Mouse (Mus musculus) spleen, embryonic (tissue): Measurements from ENCODE around the gene Nfu1.

Experiments
- CTCF ChIA-PET: fragments of 350-600 bp; sonication (Branson Sonifier 250); formaldehyde crosslinking; loops from one replicate; lab custom pipeline; 2022; lab: Charles Lee

Nfu1 gene

DNA sequence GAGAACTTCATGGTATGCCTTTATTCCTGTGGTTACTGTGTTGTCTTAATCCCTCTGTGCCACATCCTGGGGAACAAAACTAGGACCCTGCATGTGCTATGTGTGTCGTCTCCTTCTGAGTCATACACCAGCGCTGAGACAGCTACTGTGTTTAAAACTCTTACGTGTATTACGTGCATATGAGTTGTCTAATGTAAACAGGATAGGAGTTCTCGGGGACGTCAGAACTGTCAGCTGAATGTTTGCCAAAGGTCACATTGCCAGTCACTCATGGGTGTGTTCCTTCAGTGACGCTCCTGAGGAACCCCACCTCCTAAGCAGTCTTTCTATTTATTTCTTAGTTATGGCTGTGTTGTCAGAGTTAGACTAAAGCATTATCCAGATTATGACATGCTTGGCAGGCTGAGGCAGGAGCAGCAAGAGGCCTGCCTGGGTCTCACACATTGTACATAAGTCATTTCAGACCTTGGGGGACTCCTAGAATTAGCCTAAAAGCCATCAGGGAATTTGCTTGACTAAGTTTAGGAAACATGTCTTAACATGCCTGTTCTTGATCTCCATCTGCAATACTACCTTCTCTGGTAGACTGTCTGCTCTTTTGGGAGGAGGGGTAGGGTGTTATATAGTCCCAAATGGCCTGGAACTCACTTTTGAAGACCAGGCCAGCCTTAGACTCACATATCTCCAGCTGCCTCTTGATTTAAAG is 60.3 kb downstream of the Nfu1 start:
- CTCF ChIA-PET, result no interaction called here

DNA sequence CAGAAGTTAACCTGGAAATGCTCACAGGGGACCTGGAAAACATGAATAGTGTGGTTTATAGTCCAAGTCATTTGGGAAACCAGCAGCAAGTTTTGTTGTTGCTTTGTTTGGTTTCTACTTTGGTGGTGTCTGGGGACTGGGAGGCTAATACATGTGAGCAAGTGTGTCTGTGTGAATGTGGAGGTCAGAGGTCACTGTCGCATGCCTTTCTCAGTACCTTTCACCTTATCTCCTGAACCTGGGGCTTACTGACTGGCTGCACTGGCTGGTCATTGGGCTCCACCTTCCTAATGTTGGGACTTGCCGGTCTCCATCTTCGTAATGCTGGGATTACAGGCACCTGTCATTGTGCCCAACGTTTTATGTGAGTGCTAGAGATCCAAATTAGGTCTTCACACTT is 61.6 kb downstream of the Nfu1 start:
- CTCF ChIA-PET, result no interaction called here

DNA sequence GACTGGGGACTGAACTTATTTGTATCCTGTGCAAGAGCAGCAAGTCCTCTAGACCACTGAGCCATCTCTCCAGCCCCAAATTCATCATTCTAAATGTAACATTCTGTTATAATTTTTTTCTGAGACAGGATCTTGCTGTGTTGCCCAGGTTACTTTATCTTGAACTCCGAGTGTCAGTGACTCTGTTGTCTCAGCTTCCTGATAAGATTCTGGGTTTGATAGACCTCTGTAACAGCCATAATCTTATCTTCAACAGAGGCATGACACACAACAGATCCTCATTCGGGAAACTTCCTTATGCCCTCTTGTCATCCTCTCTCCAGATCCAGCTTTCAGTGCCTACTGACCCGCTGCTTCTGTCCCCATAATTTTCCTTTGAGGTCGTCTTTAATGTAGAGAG is 63.7 kb downstream of the Nfu1 start:
- CTCF ChIA-PET, result no interaction called here

DNA sequence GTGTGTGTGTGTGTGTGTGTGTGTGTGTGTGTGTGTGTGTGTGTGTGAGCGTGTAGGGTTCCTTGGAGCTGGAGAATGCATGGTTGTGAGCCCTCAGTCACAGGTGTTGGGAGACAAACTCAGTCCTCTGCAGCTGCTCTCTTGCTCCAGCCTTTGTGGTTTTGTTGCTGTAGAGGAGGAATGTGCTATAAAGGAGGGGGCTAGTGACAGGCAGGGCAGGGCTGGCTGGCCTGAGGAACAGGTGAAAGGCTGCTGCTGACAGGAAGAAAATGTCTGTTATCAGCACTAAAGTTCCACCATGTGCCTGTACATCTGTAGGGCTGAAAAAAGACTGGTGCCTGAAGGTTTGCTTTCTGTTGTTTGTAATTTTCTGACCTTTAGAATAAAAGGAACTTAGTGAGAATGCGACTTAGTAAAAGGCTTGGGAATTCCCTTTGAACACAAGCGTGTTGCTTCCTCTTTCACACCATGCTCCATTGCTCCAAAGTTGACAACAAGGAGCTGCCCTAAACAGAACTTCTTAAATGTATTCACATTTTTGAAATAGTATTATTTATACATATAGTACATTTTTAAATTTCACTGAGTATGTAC is 66.2 kb downstream of the Nfu1 start:
- CTCF ChIA-PET, result interaction anchor here (0.6 to 0.7 kb wide), 2 partner anchors 32 to 38 kb away, joined by 4 to 6 read pairs; partner anchors contain the start of gene Gfpt1
